Mouse (Mus musculus): Measurements from ENCODE around the gene Lamb3. TPM values are rescaled to one million over a fixed set of nuclear protein-coding genes. Genes with fewer than 3 reads are reported as not detected.
A peak's percentile ranks its signal among the peaks of the same experiment; 100 is the strongest.

Lamb3 gene
- polyA plus RNA-seq, 1 experiment from 2014 or later, result not detected

- H3K36me3 ChIP-seq (ENCODE audit: control insufficient read depth, insufficient read depth, low read length), result no peaks in the 10 kb centered on the region
- no peak overlapping the region for H3K27ac ChIP-seq (ENCODE audit: low read depth, low read length)
- H3K27me3 ChIP-seq (ENCODE audit: control insufficient read depth, insufficient read depth, low read length), result no peaks in the 10 kb centered on the region
- DNase-seq (ENCODE audit: low spot score, missing footprints) (no peak), ATAC-seq (ENCODE audit: low FRiP score) (no peak)
- no peaks in the 10 kb centered on the region for H3K9me3 ChIP-seq (ENCODE audit: control insufficient read depth, low read length)
- no peak overlapping the region for H3K4me3 ChIP-seq (ENCODE audit: low read depth, low read length)
- no peaks in the 10 kb centered on the region for H3K4me1 ChIP-seq (ENCODE audit: control insufficient read depth, insufficient read depth, low read length)
- no peak overlapping the region for H3K9ac ChIP-seq (ENCODE audit: low read length)
- no peak overlapping the region for H3K4me2 ChIP-seq
These were observed 83.2 kb downstream of the Lamb3 start for GRCm38 (mm10) chr1:193290686-193291085.

GRCm38 (mm10) chr1:193293039-193293438 is 85.5 kb downstream of the Lamb3 start:
- H3K4me3 ChIP-seq (ENCODE audit: low read depth, low read length), result no peak overlapping the region
- H3K36me3 ChIP-seq (ENCODE audit: control insufficient read depth, insufficient read depth, low read length), result no peaks in the 10 kb centered on the region
- ATAC-seq (ENCODE audit: low FRiP score), result no peak
- H3K9ac ChIP-seq (ENCODE audit: low read length), result no peak overlapping the region
- H3K27me3 ChIP-seq (ENCODE audit: control insufficient read depth, insufficient read depth, low read length), result no peaks in the 10 kb centered on the region
- H3K4me1 ChIP-seq (ENCODE audit: control insufficient read depth, insufficient read depth, low read length), result no peaks in the 10 kb centered on the region
- no peak overlapping the region for H3K27ac ChIP-seq (ENCODE audit: low read depth, low read length)
- no peaks in the 10 kb centered on the region for H3K9me3 ChIP-seq (ENCODE audit: control insufficient read depth, low read length)
- DNase-seq (ENCODE audit: low spot score, missing footprints), result no peak
- WGBS, result 77% methylated on average over 2 of the region's 2 CpGs
- H3K4me2 ChIP-seq, result no peak overlapping the region

GRCm38 (mm10) chr1:193293926-193294325 is 86.4 kb downstream of the Lamb3 start:
- H3K27ac ChIP-seq (ENCODE audit: low read depth, low read length), result no peak overlapping the region
- DNase-seq (ENCODE audit: low spot score, missing footprints), result no peak
- no peaks in the 10 kb centered on the region for H3K9me3 ChIP-seq (ENCODE audit: control insufficient read depth, low read length)
- no peaks in the 10 kb centered on the region for H3K27me3 ChIP-seq (ENCODE audit: control insufficient read depth, insufficient read depth, low read length)
- H3K36me3 ChIP-seq (ENCODE audit: control insufficient read depth, insufficient read depth, low read length), result no peaks in the 10 kb centered on the region
- no peak for ATAC-seq (ENCODE audit: low FRiP score)
- WGBS, result 69% methylated on average over 3 of the region's 3 CpGs
- no peak overlapping the region for H3K9ac ChIP-seq (ENCODE audit: low read length)
- H3K4me3 ChIP-seq (ENCODE audit: low read depth, low read length), result no peak overlapping the region
- no peaks in the 10 kb centered on the region for H3K4me1 ChIP-seq (ENCODE audit: control insufficient read depth, insufficient read depth, low read length)
- H3K4me2 ChIP-seq, result no peak overlapping the region

GRCm38 (mm10) chr1:193295920-193296319 is 88.4 kb downstream of the Lamb3 start:
- Histone ChIP-seq H3K27ac (ENCODE audit: low read depth, low read length) (no peak overlapping the region), H3K36me3 (ENCODE audit: control insufficient read depth, insufficient read depth, low read length) (no peaks in the 10 kb centered on the region), H3K4me2 (no peak overlapping the region), H3K9me3 (ENCODE audit: control insufficient read depth, low read length) (no peaks in the 10 kb centered on the region), H3K4me3 (ENCODE audit: low read depth, low read length) (no peak overlapping the region), H3K9ac (ENCODE audit: low read length) (no peak overlapping the region), H3K27me3 (ENCODE audit: control insufficient read depth, insufficient read depth, low read length) (no peaks in the 10 kb centered on the region), H3K4me1 (ENCODE audit: control insufficient read depth, insufficient read depth, low read length) (no peaks in the 10 kb centered on the region)
- WGBS, result 84% methylated on average over 5 of the region's 5 CpGs
- DNase-seq (ENCODE audit: low spot score, missing footprints) (no peak), ATAC-seq (ENCODE audit: low FRiP score) (no peak)

GRCm38 (mm10) chr1:193298141-193298765 is 90.8 kb downstream of the Lamb3 start:
- 75% methylated on average over 3 of the region's 3 CpGs for WGBS
- Histone ChIP-seq H3K4me2 (no peak overlapping the region), H3K4me3 (ENCODE audit: low read depth, low read length) (no peak overlapping the region), H3K9ac (ENCODE audit: low read length) (no peak overlapping the region), H3K4me1 (ENCODE audit: control insufficient read depth, insufficient read depth, low read length) (no peaks in the 10 kb centered on the region), H3K27ac (ENCODE audit: low read depth, low read length) (no peak overlapping the region), H3K9me3 (ENCODE audit: control insufficient read depth, low read length) (no peaks in the 10 kb centered on the region), H3K36me3 (ENCODE audit: control insufficient read depth, insufficient read depth, low read length) (no peaks in the 10 kb centered on the region), H3K27me3 (ENCODE audit: control insufficient read depth, insufficient read depth, low read length) (no peaks in the 10 kb centered on the region)
- DNase-seq (ENCODE audit: low spot score, missing footprints) (no peak), ATAC-seq (ENCODE audit: low FRiP score) (no peak)

- no peaks in the 10 kb centered on the region for H3K4me1 ChIP-seq (ENCODE audit: control insufficient read depth, insufficient read depth, low read length)
- WGBS, result 41% methylated on average over 1 of the region's 1 CpGs
- H3K4me2 ChIP-seq, result no peak overlapping the region
- H3K4me3 ChIP-seq (ENCODE audit: low read depth, low read length), result no peak overlapping the region
- ATAC-seq (ENCODE audit: low FRiP score), result no peak
- H3K9me3 ChIP-seq (ENCODE audit: control insufficient read depth, low read length), result no peaks in the 10 kb centered on the region
- H3K27ac ChIP-seq (ENCODE audit: low read depth, low read length), result no peak overlapping the region
- no peaks in the 10 kb centered on the region for H3K36me3 ChIP-seq (ENCODE audit: control insufficient read depth, insufficient read depth, low read length)
- H3K9ac ChIP-seq (ENCODE audit: low read length), result no peak overlapping the region
- DNase-seq (ENCODE audit: low spot score, missing footprints), result no peak
- H3K27me3 ChIP-seq (ENCODE audit: control insufficient read depth, insufficient read depth, low read length), result no peaks in the 10 kb centered on the region
These were observed 92.5 kb downstream of the Lamb3 start for GRCm38 (mm10) chr1:193299995-193300394.

- no peaks in the 10 kb centered on the region for H3K36me3 ChIP-seq (ENCODE audit: control insufficient read depth, insufficient read depth, low read length)
- no peaks in the 10 kb centered on the region for H3K4me1 ChIP-seq (ENCODE audit: control insufficient read depth, insufficient read depth, low read length)
- H3K4me3 ChIP-seq (ENCODE audit: low read depth, low read length), result no peak overlapping the region
- no peak overlapping the region for H3K4me2 ChIP-seq
- no peaks in the 10 kb centered on the region for H3K27me3 ChIP-seq (ENCODE audit: control insufficient read depth, insufficient read depth, low read length)
- ATAC-seq (ENCODE audit: low FRiP score), result no peak
- DNase-seq (ENCODE audit: low spot score, missing footprints), result peak; percentile 23
- H3K9me3 ChIP-seq (ENCODE audit: control insufficient read depth, low read length), result no peaks in the 10 kb centered on the region
- no peak overlapping the region for H3K27ac ChIP-seq (ENCODE audit: low read depth, low read length)
- no peak overlapping the region for H3K9ac ChIP-seq (ENCODE audit: low read length)
- 66% methylated on average over 6 of the region's 6 CpGs for WGBS
These were observed 94.0 kb downstream of the Lamb3 start for GRCm38 (mm10) chr1:193301216-193302092.

- H3K4me1 ChIP-seq (ENCODE audit: control insufficient read depth, insufficient read depth, low read length), result no peaks in the 10 kb centered on the region
- DNase-seq (ENCODE audit: low spot score, missing footprints) (peak; percentile 33), ATAC-seq (ENCODE audit: low FRiP score) (no peak)
- no peak overlapping the region for H3K27ac ChIP-seq (ENCODE audit: low read depth, low read length)
- H3K4me3 ChIP-seq (ENCODE audit: low read depth, low read length), result no peak overlapping the region
- no peaks in the 10 kb centered on the region for H3K27me3 ChIP-seq (ENCODE audit: control insufficient read depth, insufficient read depth, low read length)
- H3K9ac ChIP-seq (ENCODE audit: low read length), result no peak overlapping the region
- H3K4me2 ChIP-seq, result no peak overlapping the region
- WGBS, result 68% methylated on average over 8 of the region's 8 CpGs
- no peaks in the 10 kb centered on the region for H3K9me3 ChIP-seq (ENCODE audit: control insufficient read depth, low read length)
- no peaks in the 10 kb centered on the region for H3K36me3 ChIP-seq (ENCODE audit: control insufficient read depth, insufficient read depth, low read length)
These were observed 94.5 kb downstream of the Lamb3 start for GRCm38 (mm10) chr1:193302093-193302405.

GRCm38 (mm10) chr1:193303096-193303495 is 95.6 kb downstream of the Lamb3 start:
- H3K9ac ChIP-seq (ENCODE audit: low read length), result no peak overlapping the region
- no peak overlapping the region for H3K27ac ChIP-seq (ENCODE audit: low read depth, low read length)
- H3K4me2 ChIP-seq, result no peak overlapping the region
- H3K4me3 ChIP-seq (ENCODE audit: low read depth, low read length), result no peak overlapping the region
- H3K9me3 ChIP-seq (ENCODE audit: control insufficient read depth, low read length), result no peaks in the 10 kb centered on the region
- H3K36me3 ChIP-seq (ENCODE audit: control insufficient read depth, insufficient read depth, low read length), result no peaks in the 10 kb centered on the region
- ATAC-seq (ENCODE audit: low FRiP score), result no peak
- H3K27me3 ChIP-seq (ENCODE audit: control insufficient read depth, insufficient read depth, low read length), result no peaks in the 10 kb centered on the region
- 76% methylated on average over 2 of the region's 2 CpGs for WGBS
- peak; percentile 54 for DNase-seq (ENCODE audit: low spot score, missing footprints)
- no peaks in the 10 kb centered on the region for H3K4me1 ChIP-seq (ENCODE audit: control insufficient read depth, insufficient read depth, low read length)
